Mouse (Mus musculus) midbrain, embryonic 13.5 days (tissue): ENCODE measurements around the gene C1qtnf5. TPM values are rescaled to one million over a fixed set of nuclear protein-coding genes. Genes with fewer than 3 reads are reported as not detected.
"Not testable (repeated sequence)": the region's sequence is repeated elsewhere in the genome, so short reads cannot be mapped to it uniquely, and the experiment has no call there.

ENCODE experiments used
- ATAC-seq: fragments of 200-750 bp; cut with Nextera tagmentation; 2 replicates; pipeline ENCODE4 v1.8.0; 2017; ENCODE audit warnings: mild to moderate bottlenecking, moderate TSS enrichment, moderate library complexity
- H3K27ac ChIP-seq: fragments of 300-500 bp; sonication (generic); 2 replicates; pipeline ENCODE4 v1.5.1; 2015; ENCODE audit warnings: inconsistent platforms, mild to moderate bottlenecking, moderate library complexity
- H3K27me3 ChIP-seq: fragments of 300-500 bp; sonication (generic); 2 replicates; pipeline ENCODE4 v1.6.1; 2015; ENCODE audit warnings: mild to moderate bottlenecking, inconsistent platforms
- H3K36me3 ChIP-seq: fragments of 300-500 bp; sonication (generic); 2 replicates; pipeline ENCODE4 v1.6.1; 2015; ENCODE audit warnings: mild to moderate bottlenecking, inconsistent platforms
- H3K4me1 ChIP-seq: fragments of 300-500 bp; sonication (generic); replicated peaks from 2 replicates; pipeline ENCODE4 v1.6.1; 2015; ENCODE audit warnings: inconsistent platforms
- H3K4me2 ChIP-seq: fragments of 300-500 bp; sonication (generic); replicated peaks from 2 replicates; pipeline ENCODE4 v1.6.1; 2015; ENCODE audit warnings: moderate library complexity, mild to moderate bottlenecking, inconsistent platforms
- H3K4me3 ChIP-seq: fragments of 300-500 bp; sonication (generic); replicated peaks from 2 replicates; pipeline ENCODE4 v1.5.1; 2015; ENCODE audit warnings: mild to moderate bottlenecking, inconsistent platforms
- H3K9ac ChIP-seq: fragments of 300-500 bp; sonication (generic); replicated peaks from 2 replicates; pipeline ENCODE4 v1.6.1; 2015; ENCODE audit warnings: mild to moderate bottlenecking, inconsistent platforms
- H3K9me3 ChIP-seq: fragments of 300-500 bp; sonication (generic); 2 replicates; pipeline ENCODE4 v1.6.1; 2016; ENCODE audit warnings: mild to moderate bottlenecking, inconsistent platforms
- WGBS: fragments of 180-500 bp; shearing (Covaris S2); methylation state at CpG from one replicate; pipeline ENCODE4 v1.1.7; 2015; 5-methylcytosine and 5-hydroxymethylcytosine counted together
- polyA plus RNA-seq: library from polyadenylated mRNA; unstranded; fragments of >200 nt; fragmentation: Nextera tagmentation; extraction: Ambion mirVana; gene quantifications from 2 replicates; pipeline ENCODE4 v1.2.1, GENCODE M21; 2015

Gene C1qtnf5
- polyA plus RNA-seq, 1 experiment from 2014 or later = 2.5 TPM

DNA sequence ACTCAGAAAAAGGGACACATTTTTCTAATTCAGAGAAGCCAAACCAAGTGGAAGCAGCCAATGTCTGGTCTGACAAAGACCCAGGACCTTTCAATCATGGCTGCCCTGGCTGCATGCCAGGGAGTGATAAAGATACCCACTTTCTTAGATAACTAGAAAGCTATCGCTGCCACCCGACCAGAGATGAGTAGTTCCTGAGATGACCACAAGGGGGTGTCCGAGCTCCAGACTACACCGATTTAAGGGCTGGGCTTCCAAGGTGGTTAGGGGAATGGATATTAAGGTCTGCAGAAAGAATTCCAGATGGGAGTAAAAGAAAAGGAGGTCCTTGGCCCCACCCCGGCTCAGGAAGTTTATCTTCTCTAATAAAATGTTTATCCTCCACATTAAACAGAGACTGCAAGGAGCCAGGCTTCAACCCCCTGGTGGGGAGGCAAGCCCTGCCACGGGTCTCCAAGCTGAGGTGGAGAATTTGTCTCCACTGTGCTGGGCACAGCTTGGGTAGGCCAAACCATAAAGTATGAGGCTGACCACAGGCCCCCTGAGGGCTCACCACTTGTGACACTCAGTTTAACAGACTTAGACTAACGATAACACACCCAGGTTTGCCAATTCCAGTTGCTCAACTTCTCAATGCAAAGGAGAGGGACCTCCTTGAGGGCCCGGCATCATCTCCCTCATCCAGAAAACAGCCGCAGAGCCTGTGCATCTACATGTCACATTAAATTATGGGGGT, 2.5 kb downstream of the C1qtnf5 start:
- Histone ChIP-seq H3K4me3 (peak overlapping the region; percentile 4; the same call in 1 of the 2 replicates), H3K27ac (no peak overlapping the region; the same call in 1 of the 2 replicates), H3K27me3 (no peaks in the 10 kb centered on the region), H3K9me3 (no peaks in the 10 kb centered on the region), H3K4me1 (peaks cover 62% of the 10 kb centered on the region), H3K36me3 (peaks cover 5% of the 10 kb centered on the region; the same call in 1 of the 2 replicates), H3K4me2 (peak overlapping the region; percentile 22), H3K9ac (peak overlapping the region; percentile 54)
- no peak for ATAC-seq
- WGBS = 34% methylated on average over 9 of the region's 9 CpGs

DNA sequence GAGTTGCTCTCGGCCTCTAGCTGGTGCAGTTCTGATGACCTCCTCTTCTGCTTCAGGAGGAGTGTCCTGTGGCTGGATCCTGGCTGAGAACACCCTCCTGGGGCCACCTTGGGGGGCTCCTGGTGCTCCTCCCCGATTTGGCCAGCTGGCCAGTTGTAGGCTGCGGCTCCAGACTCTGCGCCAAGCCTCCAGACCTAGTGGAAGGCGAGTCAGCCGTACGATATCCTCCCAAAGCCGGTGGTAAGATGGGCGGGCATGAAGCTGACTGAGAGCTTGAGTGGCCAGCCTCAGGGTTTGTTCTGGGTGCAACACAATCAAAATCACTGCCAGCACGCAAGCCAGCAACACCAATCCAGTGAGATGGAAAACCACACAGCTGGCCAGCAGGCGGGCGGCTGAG, 4.9 kb downstream of the C1qtnf5 start:
- ATAC-seq, H3K9ac ChIP-seq: not testable (repeated sequence)
- WGBS = 73% methylated on average over 10 of the region's 12 CpGs

DNA sequence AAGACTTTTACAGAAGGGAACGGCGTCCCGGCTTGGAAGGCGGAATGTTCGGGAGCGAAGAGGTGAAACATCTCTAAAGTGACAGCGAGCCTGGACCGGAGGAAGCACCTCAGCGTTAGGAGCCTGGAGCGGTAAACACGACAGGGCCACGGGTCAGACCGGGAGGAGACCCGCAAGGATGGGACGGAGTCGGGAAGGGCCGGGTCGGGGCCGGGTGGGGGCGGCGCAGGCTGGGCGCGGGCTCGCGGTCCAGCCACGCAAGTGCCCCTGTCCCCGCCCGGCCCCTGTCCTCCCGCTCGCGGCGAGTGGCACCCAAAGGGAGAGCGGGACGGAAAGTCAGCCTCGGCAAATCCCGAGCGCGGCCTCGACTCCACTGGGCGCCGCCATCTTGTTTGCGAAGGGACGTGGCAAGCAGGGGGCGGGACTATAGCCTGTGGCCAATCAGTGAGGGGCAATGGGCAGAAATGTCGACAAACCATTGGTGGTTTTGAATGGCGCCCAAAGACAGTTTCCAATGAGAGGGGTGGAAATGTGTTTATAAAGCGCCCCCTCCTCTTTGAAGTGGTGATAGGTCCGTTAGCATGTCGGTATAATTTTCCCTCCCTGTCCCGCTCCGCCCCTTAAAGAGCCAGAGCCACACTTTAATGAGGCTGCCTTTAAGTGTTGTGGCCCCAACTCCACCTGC, 6.2 kb downstream of the C1qtnf5 start, which contains the start of the genes Gm49380 and Rnf26:
TSS of gene Gm49380 (minus strand) at position 396 of the 685 bp plus-strand sequence.
TSS of gene Rnf26 (minus strand) at position 413 of the 685 bp plus-strand sequence.
- WGBS = under 1% methylated on average over 40 of the region's 51 CpGs
- Histone ChIP-seq H3K27ac (no peak within 1 kb of the TSS), H3K4me2 (peak within 1 kb of the TSS; percentile 59), H3K36me3 (no peaks in the 10 kb centered on the region), H3K4me3 (peak within 1 kb of the TSS; percentile 71), H3K9me3 (no peaks in the 10 kb centered on the region), H3K9ac (peak within 1 kb of the TSS; percentile 75), H3K4me1 (peaks cover 40% of the 10 kb centered on the region), H3K27me3 (no peaks in the 10 kb centered on the region)
- peak; percentile 96 for ATAC-seq

More for the DNA sequence above, 4.9 kb downstream of the C1qtnf5 start:
- not testable (repeated sequence) for H3K27me3 ChIP-seq, H3K27ac ChIP-seq, H3K9me3 ChIP-seq, H3K36me3 ChIP-seq
- Histone ChIP-seq H3K4me2 (peak overlapping the region; percentile 59), H3K4me1 (peaks cover 53% of the 10 kb centered on the region), H3K4me3 (peak overlapping the region; percentile 71; the same call in 1 of the 2 replicates)

DNA sequence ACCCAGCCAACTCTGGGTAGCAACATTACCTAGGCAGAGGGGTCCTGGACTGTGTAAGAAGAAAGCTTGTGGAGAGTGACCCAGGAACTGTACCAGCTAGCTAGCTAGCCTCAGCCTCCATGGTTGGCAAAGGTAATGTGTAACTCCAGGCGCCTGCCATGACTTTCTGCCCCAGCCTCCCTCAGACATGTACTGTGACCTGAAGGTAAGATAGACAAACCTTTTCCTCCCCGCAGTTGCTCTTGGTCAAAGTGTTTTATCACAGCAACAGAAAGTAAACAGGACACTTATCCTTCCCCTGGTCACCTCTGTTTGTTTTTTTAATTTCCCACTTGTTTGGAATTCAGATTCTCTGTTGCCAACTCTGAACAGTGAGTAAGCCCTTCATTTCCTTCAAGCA, 7.4 kb downstream of the C1qtnf5 start:
- Histone ChIP-seq H3K27ac (no peak overlapping the region), H3K4me2 (no peak overlapping the region; the same call in 1 of the 2 replicates), H3K27me3 (no peaks in the 10 kb centered on the region), H3K4me1 (peaks cover 28% of the 10 kb centered on the region), H3K36me3 (no peaks in the 10 kb centered on the region), H3K9ac (no peak overlapping the region), H3K9me3 (no peaks in the 10 kb centered on the region), H3K4me3 (no peak overlapping the region)
- no peak for ATAC-seq
- WGBS = 86% methylated on average over 2 of the region's 2 CpGs

DNA sequence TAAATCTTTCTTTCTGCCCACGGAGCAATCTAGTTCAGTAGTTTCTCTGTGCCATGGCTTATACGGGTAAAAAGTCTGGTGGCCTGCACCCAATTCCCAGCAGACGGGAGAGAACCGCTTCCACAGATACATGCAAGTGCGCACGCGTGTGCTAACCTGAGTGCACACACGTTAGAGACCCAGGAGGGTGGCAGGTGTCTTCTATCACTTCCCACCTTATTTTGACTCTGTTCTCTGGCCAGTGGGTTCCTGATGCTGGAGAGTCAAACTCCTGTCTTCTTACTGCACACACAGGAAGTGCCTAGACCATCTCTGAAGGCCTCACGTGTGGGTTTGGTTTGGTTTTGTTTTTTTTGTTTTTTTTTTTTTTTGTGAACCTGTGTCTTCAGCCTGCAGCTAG, 8.6 kb downstream of the C1qtnf5 start:
- 93% methylated on average over 9 of the region's 9 CpGs for WGBS
- ATAC-seq = no peak
- H3K27me3 ChIP-seq = no peaks in the 10 kb centered on the region
- H3K9me3 ChIP-seq = no peaks in the 10 kb centered on the region
- H3K4me3 ChIP-seq = no peak overlapping the region
- no peak overlapping the region for H3K4me2 ChIP-seq
- H3K36me3 ChIP-seq = no peaks in the 10 kb centered on the region
- H3K9ac ChIP-seq = no peak overlapping the region
- no peak overlapping the region for H3K27ac ChIP-seq
- H3K4me1 ChIP-seq = peaks cover 16% of the 10 kb centered on the region

DNA sequence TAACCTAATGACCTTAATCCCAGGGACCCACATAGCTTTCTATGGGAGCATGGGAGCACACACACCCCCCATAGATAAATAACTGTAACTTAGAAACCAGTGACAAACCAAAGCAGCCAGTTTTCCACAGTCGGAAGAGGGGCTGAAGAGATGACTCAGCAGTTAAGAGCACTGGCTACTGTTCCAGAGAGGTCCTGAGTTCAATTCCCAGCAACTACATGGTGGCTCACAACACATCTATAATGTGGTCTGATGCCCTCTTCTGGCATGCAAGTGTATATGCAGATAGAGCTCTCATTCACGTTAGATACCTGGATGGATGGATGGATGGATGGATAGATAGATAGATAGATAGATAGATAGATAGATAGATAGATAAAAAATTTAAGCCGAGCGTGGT, 9.1 kb downstream of the C1qtnf5 start:
- Histone ChIP-seq H3K4me2 (no peak overlapping the region), H3K36me3 (no peaks in the 10 kb centered on the region), H3K4me1 (peaks cover 13% of the 10 kb centered on the region), H3K27ac (no peak overlapping the region), H3K27me3 (no peaks in the 10 kb centered on the region), H3K4me3 (no peak overlapping the region), H3K9ac (no peak overlapping the region), H3K9me3 (no peaks in the 10 kb centered on the region)
- 93% methylated on average over 4 of the region's 4 CpGs for WGBS
- ATAC-seq = no peak

DNA sequence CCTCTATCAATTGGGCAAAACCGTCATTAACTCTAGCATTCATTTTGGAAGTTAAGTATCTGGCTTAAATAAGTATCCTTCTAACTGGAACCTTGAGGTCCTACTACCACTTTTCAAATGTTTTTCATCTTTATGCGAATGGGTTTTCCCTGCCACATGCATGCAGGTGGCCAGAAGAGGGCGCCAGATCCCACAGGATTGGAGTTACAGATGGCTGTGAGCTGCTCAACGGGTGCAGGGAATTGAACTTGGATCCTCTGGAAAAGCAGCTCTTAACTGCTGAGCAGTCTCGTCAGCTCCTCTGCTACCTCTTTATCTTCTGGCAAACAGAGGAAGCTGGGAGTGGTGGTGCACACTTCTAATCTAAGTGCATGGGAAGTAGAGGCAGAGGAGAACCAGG, 12.0 kb downstream of the C1qtnf5 start:
- no peaks in the 10 kb centered on the region for H3K27me3 ChIP-seq
- no peak overlapping the region for H3K4me3 ChIP-seq
- no peaks in the 10 kb centered on the region for H3K36me3 ChIP-seq
- no peaks in the 10 kb centered on the region for H3K9me3 ChIP-seq
- no peaks in the 10 kb centered on the region for H3K4me1 ChIP-seq
- H3K27ac ChIP-seq = no peak overlapping the region
- no peak overlapping the region for H3K4me2 ChIP-seq
- no peak for ATAC-seq
- WGBS = 48% methylated on average over 5 of the region's 5 CpGs
- no peak overlapping the region for H3K9ac ChIP-seq

DNA sequence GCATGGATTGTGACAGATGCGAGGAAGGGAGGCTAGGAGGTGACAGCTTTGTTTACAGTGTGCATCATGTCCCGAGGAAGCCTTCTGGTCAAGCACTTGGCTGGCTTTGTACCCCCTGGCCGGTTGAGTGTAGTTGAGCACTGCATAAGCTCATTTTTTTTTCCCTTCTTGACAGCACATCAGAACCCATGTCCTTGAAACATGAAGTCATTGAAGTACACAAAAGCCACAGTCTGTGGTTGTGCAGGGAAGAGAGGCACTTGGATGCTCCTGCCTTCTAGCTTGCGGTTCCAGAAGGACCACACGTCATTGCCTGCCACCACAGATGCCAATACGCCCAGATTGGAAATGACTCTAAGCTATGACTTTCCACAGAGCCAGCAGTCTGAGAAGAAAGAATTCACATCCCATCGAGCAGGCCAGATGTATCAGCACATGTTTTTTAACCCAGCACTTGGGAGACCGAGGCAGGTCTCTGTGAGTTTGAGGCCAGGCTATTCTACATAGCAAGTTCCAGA, 13.0 kb downstream of the C1qtnf5 start:
- no peaks in the 10 kb centered on the region for H3K36me3 ChIP-seq
- H3K4me3 ChIP-seq = no peak overlapping the region
- WGBS = 89% methylated on average over 8 of the region's 8 CpGs
- no peaks in the 10 kb centered on the region for H3K4me1 ChIP-seq
- ATAC-seq = no peak
- no peaks in the 10 kb centered on the region for H3K9me3 ChIP-seq
- no peaks in the 10 kb centered on the region for H3K27me3 ChIP-seq
- no peak overlapping the region for H3K27ac ChIP-seq
- no peak overlapping the region for H3K9ac ChIP-seq
- H3K4me2 ChIP-seq = no peak overlapping the region

DNA sequence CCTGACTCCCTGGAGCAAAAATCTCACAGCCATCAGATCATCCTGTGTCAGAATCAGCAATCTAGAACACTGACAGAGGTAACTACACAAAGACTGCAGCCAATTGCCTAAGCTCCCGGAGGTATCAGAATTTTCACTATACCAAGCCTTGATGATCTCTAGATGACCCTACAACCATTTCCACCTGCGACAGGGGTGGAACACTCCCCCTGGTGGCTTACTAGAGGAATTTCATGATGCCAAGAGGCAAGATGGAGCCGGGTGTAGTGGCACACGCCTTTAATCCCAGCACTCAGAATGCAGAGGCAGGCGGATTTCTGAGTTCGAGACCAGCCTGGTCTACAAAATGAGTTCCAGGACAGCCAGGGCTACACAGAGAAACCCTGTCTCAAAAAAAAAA, 17.3 kb downstream of the C1qtnf5 start:
- Histone ChIP-seq H3K4me2 (no peak overlapping the region), H3K4me3 (no peak overlapping the region), H3K27me3 (peaks cover 5% of the 10 kb centered on the region; the same call in 1 of the 2 replicates), H3K9ac (no peak overlapping the region), H3K9me3 (no peaks in the 10 kb centered on the region), H3K36me3 (no peaks in the 10 kb centered on the region), H3K27ac (no peak overlapping the region), H3K4me1 (0 out of 2 replicates have a peak, but pooled peaks cover 3% of the 10 kb centered on the region)
- WGBS = 62% methylated on average over 6 of the region's 6 CpGs
- ATAC-seq = no peak

DNA sequence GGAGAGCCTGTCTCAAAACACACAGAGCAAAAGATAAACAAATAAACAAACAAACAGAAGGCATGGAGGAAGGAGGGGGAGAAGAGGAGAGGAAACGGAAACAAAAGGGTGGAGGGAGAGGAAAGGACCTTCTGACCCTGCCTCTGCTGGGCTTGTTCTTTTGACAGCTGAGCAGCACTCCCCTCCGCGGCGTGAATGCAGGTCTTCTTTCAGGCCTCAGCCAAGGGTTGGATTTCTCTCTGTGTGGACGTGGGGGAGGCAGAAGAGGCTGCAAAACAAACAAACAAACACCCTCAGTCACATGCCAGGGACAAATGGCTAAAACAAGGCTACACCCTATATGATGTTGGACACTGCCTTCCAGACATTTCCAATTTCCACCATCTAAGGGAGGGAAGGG, 18.0 kb downstream of the C1qtnf5 start:
- Histone ChIP-seq H3K27me3 (peaks cover 7% of the 10 kb centered on the region; the same call in 1 of the 2 replicates), H3K9me3 (no peaks in the 10 kb centered on the region), H3K4me2 (no peak overlapping the region), H3K36me3 (no peaks in the 10 kb centered on the region), H3K27ac (no peak overlapping the region), H3K4me1 (peaks cover 9% of the 10 kb centered on the region), H3K4me3 (no peak overlapping the region), H3K9ac (no peak overlapping the region)
- WGBS = 65% methylated on average over 5 of the region's 5 CpGs
- ATAC-seq = no peak

DNA sequence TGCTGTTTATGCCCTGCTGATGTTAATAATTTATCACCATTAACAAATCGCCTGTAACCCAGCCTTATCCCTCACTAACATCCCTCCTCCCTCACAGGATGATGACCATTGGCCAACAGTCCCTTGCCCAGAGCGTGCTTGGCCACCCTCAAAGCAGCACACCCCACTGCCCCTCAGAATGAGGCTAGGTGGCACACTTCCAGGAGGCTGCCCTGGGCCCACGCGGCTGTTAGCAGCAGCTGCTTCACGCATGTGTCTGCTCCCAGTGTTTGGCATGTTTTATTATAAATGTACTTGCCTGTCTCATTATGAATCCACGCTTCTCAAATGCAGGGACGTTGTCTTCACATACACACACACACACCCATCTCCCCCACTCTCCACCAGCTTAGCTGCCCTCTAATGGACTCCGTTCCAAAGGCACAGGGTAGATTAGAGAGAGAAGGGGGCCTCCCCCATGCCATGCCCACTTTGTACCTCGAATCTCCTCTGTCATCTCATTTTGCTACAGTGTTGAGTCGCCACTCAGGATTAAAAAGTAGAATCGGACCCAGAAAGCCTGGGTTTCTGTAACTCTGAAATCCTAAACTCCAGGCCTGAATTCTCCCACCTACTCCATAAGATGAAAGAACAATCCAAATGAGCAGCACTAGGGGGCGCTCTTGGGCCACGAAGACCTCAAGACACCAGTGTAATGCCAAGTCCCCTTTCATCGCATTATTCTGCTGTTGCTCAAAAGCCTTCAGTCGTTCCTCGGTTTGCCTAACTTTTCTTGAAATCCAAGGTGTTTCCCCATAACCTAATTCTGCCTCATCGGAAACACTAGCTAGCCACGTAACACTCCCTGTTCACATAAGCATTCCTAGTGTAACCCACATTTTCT, 18.7 kb downstream of the C1qtnf5 start:
- Histone ChIP-seq H3K4me3 (no peak overlapping the region), H3K9me3 (no peaks in the 10 kb centered on the region), H3K4me1 (peaks cover 17% of the 10 kb centered on the region), H3K36me3 (no peaks in the 10 kb centered on the region), H3K27me3 (peaks cover 7% of the 10 kb centered on the region; the same call in 1 of the 2 replicates), H3K27ac (no peak overlapping the region), H3K9ac (no peak overlapping the region), H3K4me2 (peak overlapping the region; percentile 11; the same call in 1 of the 2 replicates)
- 33% methylated on average over 18 of the region's 18 CpGs for WGBS
- peak; percentile 44 for ATAC-seq
